Mouse (Mus musculus) hindbrain, postnatal 0 days (tissue): ENCODE measurements around the gene Svs1. TPM values are rescaled to one million over a fixed set of nuclear protein-coding genes. Genes with fewer than 3 reads are reported as not detected.
A peak's percentile ranks its signal among the peaks of the same experiment; 100 is the strongest.

Source experiments
- ATAC-seq: fragments of 200-750 bp; cut with Nextera tagmentation; 2 replicates; pipeline ENCODE4 v1.8.0; 2017; ENCODE audit warnings: mild to moderate bottlenecking, moderate TSS enrichment, moderate library complexity
- DNase-seq: peaks from one replicate; pipeline ENCODE4 v3.0.0-alpha.2; 2015; ENCODE audit warnings: low spot score
- H3K27ac ChIP-seq: fragments of 300-500 bp; sonication (generic); 2 replicates; pipeline ENCODE4 v1.5.1; 2014; ENCODE audit warnings: mild to moderate bottlenecking
- H3K27me3 ChIP-seq: fragments of 300-500 bp; sonication (generic); 2 replicates; pipeline ENCODE4 v1.6.1; 2014; ENCODE audit warnings: low read length, mixed read lengths; ENCODE audit not compliant: insufficient read depth
- H3K36me3 ChIP-seq: fragments of 300-500 bp; sonication (generic); 2 replicates; pipeline ENCODE4 v1.6.1; 2014; ENCODE audit warnings: low read length, mixed read lengths; ENCODE audit not compliant: insufficient read depth
- H3K4me1 ChIP-seq: fragments of 300-500 bp; sonication (generic); 2 replicates; pipeline ENCODE4 v1.6.1; 2014; ENCODE audit warnings: antibody characterized with exemption, low read length, mixed read lengths; ENCODE audit not compliant: insufficient read depth
- H3K4me2 ChIP-seq: fragments of 300-500 bp; sonication (generic); 2 replicates; pipeline ENCODE4 v1.6.1; 2014; ENCODE audit warnings: low read depth, mild to moderate bottlenecking, low read length, moderate library complexity, mixed read lengths
- H3K4me3 ChIP-seq: fragments of 300-500 bp; sonication (generic); 2 replicates; pipeline ENCODE4 v1.5.1; 2014; ENCODE audit warnings: low read length
- H3K9ac ChIP-seq: fragments of 300-500 bp; sonication (generic); replicated peaks from 2 replicates; pipeline ENCODE4 v1.6.1; 2014; ENCODE audit warnings: mild to moderate bottlenecking, low read length, moderate library complexity, mixed read lengths
- H3K9me3 ChIP-seq: fragments of 300-500 bp; sonication (generic); 2 replicates; pipeline ENCODE4 v1.6.1; 2016; ENCODE audit warnings: low read length, mixed read lengths
- CTCF ChIP-seq: IDR thresholded peaks from 2 replicates; pipeline ENCODE4 v1.5.1; 2016; ENCODE audit warnings: antibody characterized with exemption, control low read depth, low read depth
- WGBS: fragments of 180-500 bp; shearing (Covaris S2); extraction: QIAGEN DNeasy Blood & Tissue Kit; methylation state at CpG from one replicate; pipeline ENCODE4 v1.1.7; 2014; 5-methylcytosine and 5-hydroxymethylcytosine counted together
- polyA plus RNA-seq: library from polyadenylated mRNA; unstranded; fragments of >200 nt; fragmentation: Nextera tagmentation; extraction: Ambion mirVana; gene quantifications from 2 replicates; pipeline ENCODE4 v1.2.1, GENCODE M21; 2015
- total RNA-seq: library from RNA; depleted of rRNA; stranded (reverse); fragments of >200 nt; gene quantifications from 2 replicates; pipeline ENCODE4 v1.2.3, GENCODE M21; 2014; rRNA removed

Gene Svs1
- not detected in 2 replicates for total RNA-seq
- not detected in 2 replicates for polyA plus RNA-seq

DNA sequence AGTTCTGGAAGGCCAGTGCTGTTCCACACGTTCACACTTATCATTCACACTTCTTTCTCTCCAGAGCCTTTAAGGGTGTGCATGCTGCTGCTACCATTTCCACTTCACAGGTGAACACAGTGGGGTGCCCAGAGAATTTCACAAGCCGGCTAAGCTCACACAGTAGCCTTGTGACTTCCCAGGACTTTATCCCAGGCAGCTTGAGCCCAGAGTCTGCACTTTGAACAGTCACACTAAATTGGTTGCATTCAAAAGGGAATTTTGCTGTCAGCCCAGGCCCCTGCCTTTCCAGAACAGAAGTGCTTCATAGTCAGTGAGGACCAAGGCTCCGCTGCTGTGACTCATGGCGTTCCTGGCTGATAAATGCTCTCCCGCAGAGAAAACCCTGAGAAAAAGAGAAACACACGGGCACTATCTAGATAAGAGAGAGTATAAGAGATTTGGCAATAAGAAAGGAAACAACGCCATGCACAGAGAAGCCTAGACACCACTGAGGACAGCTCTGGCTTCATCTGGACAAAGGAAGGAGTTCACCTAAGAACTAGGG, at the start of gene Svs1:
Gene Svs1 (plus strand): TSS at position 418 of the 547 bp plus-strand sequence.
- WGBS, result 64% methylated on average over 7 of the region's 7 CpGs
- H3K27me3 ChIP-seq, result no peaks in the 10 kb centered on the region
- no peak for ATAC-seq
- H3K36me3 ChIP-seq, result no peaks in the 10 kb centered on the region
- no peaks in the 10 kb centered on the region for H3K4me1 ChIP-seq
- H3K4me2 ChIP-seq, result no peak within 1 kb of the TSS
- no peaks in the 10 kb centered on the region for H3K9me3 ChIP-seq
- no peak within 1 kb of the TSS for H3K4me3 ChIP-seq
- H3K9ac ChIP-seq, result no peak within 1 kb of the TSS
- DNase-seq, result no peak
- TF ChIP-seq CTCF, result no peak
- no peak within 1 kb of the TSS for H3K27ac ChIP-seq

GRCm38 (mm10) chr6:48949596-48949995, 37.1 kb upstream of the Svs1 start:
- DNase-seq, result no peak
- H3K4me1 ChIP-seq, result no peaks in the 10 kb centered on the region
- no peaks in the 10 kb centered on the region for H3K27me3 ChIP-seq
- no peak for ATAC-seq
- H3K4me2 ChIP-seq, result no peak overlapping the region
- no peaks in the 10 kb centered on the region for H3K9me3 ChIP-seq
- no peak for TF ChIP-seq CTCF
- no peak overlapping the region for H3K9ac ChIP-seq
- no peak overlapping the region for H3K27ac ChIP-seq
- WGBS, result 69% methylated on average over 2 of the region's 2 CpGs
- no peak overlapping the region for H3K4me3 ChIP-seq
- H3K36me3 ChIP-seq, result no peaks in the 10 kb centered on the region

DNA sequence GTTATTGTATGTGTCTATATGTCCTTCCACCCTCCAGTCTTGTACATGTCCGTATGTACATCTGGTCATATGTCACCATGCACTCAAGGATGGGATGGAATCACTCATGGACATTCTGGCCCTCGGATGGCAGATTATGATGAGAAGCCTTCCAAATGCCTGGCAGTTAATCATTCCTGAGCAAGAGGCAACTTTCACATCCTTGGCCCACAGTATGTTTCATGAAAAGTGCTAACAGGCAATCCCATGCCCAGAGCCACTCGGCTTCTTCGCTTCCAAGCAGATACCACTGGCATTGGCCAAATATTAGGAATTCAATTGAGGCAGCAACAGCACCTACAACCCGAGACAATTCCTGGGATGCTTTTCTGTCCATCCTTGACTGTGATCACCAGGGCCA, 36.0 kb upstream of the Svs1 start:
- no peak for DNase-seq
- no peak for TF ChIP-seq CTCF
- WGBS, result 88% methylated on average over 5 of the region's 5 CpGs

GRCm38 (mm10) chr6:48951630-48952029, 35.0 kb upstream of the Svs1 start:
- no peak for TF ChIP-seq CTCF

More for the DNA sequence above, 36.0 kb upstream of the Svs1 start:
- Histone ChIP-seq H3K4me1 (no peaks in the 10 kb centered on the region), H3K27me3 (no peaks in the 10 kb centered on the region), H3K9me3 (no peaks in the 10 kb centered on the region), H3K4me2 (no peak overlapping the region), H3K27ac (no peak overlapping the region), H3K36me3 (no peaks in the 10 kb centered on the region), H3K4me3 (no peak overlapping the region), H3K9ac (no peak overlapping the region)
- no peak for ATAC-seq

DNA sequence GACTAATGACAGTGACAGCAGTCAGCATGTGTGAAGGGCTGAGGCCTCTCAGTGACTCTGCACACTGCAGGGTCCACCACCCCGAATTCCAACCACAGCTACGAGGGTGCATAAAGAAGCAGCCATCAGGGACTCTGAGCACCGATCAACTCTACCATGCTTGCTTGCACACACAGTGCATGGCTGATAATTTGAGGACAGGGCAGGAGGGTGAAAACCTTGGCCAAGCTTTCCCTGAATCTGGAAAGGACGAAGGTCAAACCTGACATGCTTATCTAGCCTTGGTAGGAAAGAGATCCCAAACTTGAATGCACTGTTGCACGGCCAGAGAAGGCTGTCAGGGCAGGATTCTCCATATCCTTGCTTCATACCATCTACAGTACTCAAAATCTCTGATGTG, 33.4 kb upstream of the Svs1 start:
- Histone ChIP-seq H3K9me3 (no peaks in the 10 kb centered on the region), H3K4me3 (no peak overlapping the region), H3K4me1 (no peaks in the 10 kb centered on the region), H3K27me3 (no peaks in the 10 kb centered on the region), H3K36me3 (no peaks in the 10 kb centered on the region), H3K4me2 (no peak overlapping the region), H3K27ac (no peak overlapping the region), H3K9ac (no peak overlapping the region)
- no peak for TF ChIP-seq CTCF
- 87% methylated on average over 5 of the region's 5 CpGs for WGBS
- DNase-seq (no peak), ATAC-seq (no peak)

More at GRCm38 (mm10) chr6:48951630-48952029, 35.0 kb upstream of the Svs1 start:
- WGBS, result 90% methylated on average over 6 of the region's 6 CpGs
- H3K27ac ChIP-seq, result no peak overlapping the region
- H3K4me3 ChIP-seq, result no peak overlapping the region
- no peaks in the 10 kb centered on the region for H3K4me1 ChIP-seq
- no peaks in the 10 kb centered on the region for H3K9me3 ChIP-seq
- DNase-seq (no peak), ATAC-seq (no peak)
- no peaks in the 10 kb centered on the region for H3K27me3 ChIP-seq
- H3K4me2 ChIP-seq, result no peak overlapping the region
- no peaks in the 10 kb centered on the region for H3K36me3 ChIP-seq
- H3K9ac ChIP-seq, result no peak overlapping the region

DNA sequence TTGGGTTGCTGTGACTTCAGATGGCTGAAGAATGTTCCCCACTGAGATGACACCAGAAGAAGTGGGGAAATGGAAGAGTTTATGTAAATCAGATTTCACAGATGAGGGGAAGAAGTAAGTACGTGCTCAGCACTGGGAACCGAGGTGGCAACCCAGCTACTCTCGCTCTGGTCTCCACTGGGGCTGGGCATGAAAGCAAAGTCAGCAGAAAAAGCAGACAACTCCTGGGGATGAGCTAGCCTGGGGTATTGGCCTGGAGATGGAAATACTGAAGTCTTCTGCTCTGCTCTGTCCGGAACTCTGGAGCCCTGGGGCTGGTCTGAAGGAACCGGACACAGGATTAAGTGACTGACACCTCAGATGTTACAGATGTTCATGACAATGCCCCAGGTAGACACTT, 32.5 kb upstream of the Svs1 start:
- no peak for TF ChIP-seq CTCF
- Histone ChIP-seq H3K27me3 (no peaks in the 10 kb centered on the region), H3K4me3 (no peak overlapping the region), H3K9ac (no peak overlapping the region), H3K9me3 (no peaks in the 10 kb centered on the region), H3K4me1 (no peaks in the 10 kb centered on the region), H3K36me3 (no peaks in the 10 kb centered on the region), H3K4me2 (no peak overlapping the region), H3K27ac (no peak overlapping the region)
- no peak for ATAC-seq
- WGBS, result 78% methylated on average over 5 of the region's 5 CpGs
- no peak for DNase-seq

DNA sequence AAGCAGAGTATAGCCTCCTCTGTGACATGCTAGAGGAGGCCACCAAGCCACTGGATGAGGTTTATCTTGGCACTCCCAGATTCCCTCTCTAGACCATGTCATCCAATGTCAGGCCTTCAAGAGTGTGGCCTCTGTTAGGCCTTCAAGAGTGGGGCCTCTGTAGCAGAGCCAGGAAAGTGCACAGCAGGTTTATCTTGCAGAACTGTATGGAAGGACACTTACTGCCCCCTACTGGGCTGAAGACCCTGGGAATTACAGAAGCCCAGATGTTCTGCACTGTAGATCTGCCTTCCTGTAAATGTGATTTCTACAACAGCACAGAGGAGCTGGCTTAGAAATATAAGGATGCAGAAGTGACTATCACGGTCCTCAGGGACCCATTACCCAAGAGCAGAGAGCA, 31.7 kb upstream of the Svs1 start:
- Histone ChIP-seq H3K4me3 (no peak overlapping the region), H3K9me3 (no peaks in the 10 kb centered on the region), H3K36me3 (no peaks in the 10 kb centered on the region), H3K27ac (no peak overlapping the region), H3K4me1 (no peaks in the 10 kb centered on the region), H3K4me2 (no peak overlapping the region), H3K27me3 (no peaks in the 10 kb centered on the region), H3K9ac (no peak overlapping the region)
- WGBS, result 67% methylated on average over 1 of the region's 1 CpGs
- TF ChIP-seq CTCF, result peak; percentile 65
- ATAC-seq, result no peak
- peak; percentile 65 for DNase-seq
